Mouse (Mus musculus): ENCODE data around the gene Wfdc2. TPM values are rescaled to one million over a fixed set of nuclear protein-coding genes. Genes with fewer than 3 reads are reported as not detected.
A peak's percentile ranks its signal among the peaks of the same experiment; 100 is the strongest.
"Not testable (repeated sequence)": the region's sequence is repeated elsewhere in the genome, so short reads cannot be mapped to it uniquely, and the experiment has no call there.

Gene Wfdc2
- total and polyA plus RNA-seq, 2 experiments from 2014 or later = 0.38 to 1.9 TPM

DNA sequence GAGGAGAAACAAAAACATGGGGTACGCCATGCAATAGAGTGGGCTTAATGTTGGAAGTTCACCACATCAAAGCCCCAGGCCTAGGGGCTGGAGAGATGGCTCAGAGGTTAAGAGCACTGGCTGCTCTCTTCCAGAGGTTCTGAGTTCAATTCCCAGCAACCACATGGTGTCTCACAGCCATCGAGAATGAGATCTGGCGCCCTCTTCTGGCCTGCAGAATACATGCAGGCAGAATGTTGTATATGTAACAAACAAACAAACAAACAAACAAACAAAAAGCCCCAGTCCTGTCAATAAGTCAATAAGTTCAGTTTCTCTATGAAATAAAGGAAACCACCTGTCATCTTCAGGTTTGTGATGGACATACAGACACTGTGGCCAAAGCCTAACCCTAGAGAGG, 38.0 kb downstream of the Wfdc2 start:
- no peak overlapping the region for H3K9ac ChIP-seq (replicated peaks; ENCODE audit: low read length, poor library complexity, severe bottlenecking)
- DNase-seq (ENCODE audit: low spot score) = no peak

DNA sequence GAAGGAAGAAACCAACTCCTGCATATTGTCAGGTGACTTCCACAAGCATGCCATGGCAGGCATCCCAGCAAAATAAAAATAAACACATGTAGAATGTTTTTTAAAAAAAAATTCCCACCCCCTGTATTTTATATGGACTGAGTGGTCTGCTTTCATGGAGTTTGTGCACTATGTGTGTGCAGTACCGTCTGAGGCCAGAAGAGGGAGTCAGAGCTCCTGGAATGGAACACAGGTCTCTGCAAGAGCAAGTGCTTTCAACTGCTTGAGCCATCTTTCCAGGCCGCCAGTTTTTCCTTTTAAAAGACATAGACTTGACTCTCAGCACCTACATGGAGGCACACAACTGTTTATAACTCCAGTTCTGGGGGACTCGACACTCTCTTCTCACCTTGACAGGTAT, 41.3 kb downstream of the Wfdc2 start:
- ATAC-seq (ENCODE audit: low FRiP score) = no peak
- H3K4me3 ChIP-seq (ENCODE audit: low read depth, low read length) = no peak overlapping the region
- H3K9ac ChIP-seq (replicated peaks; ENCODE audit: low read length, poor library complexity, severe bottlenecking) = no peak overlapping the region
- no peaks in the 10 kb centered on the region for H3K9me3 ChIP-seq (ENCODE audit: low read length)
- H3K27me3 ChIP-seq (ENCODE audit: insufficient read depth, low read length) = no peaks in the 10 kb centered on the region
- no peak overlapping the region for H3K27ac ChIP-seq (ENCODE audit: low read depth, low read length)
- no peaks in the 10 kb centered on the region for H3K4me1 ChIP-seq (ENCODE audit: insufficient read depth, low read length)
- WGBS = 92% methylated on average over 3 of the region's 3 CpGs
- no peak for DNase-seq (ENCODE audit: low spot score)
- peak; percentile 11; the same call in 1 of the 2 replicates for TF ChIP-seq CTCF (IDR thresholded peaks at IDR 0.05)
- H3K36me3 ChIP-seq (ENCODE audit: insufficient read depth, low read length) = no peaks in the 10 kb centered on the region
- H3K4me2 ChIP-seq (ENCODE audit: low read depth, low read length, poor library complexity, severe bottlenecking) = no peak overlapping the region

More for the DNA sequence above, 38.0 kb downstream of the Wfdc2 start:
- Histone ChIP-seq H3K27ac (ENCODE audit: low read depth, low read length) (no peak overlapping the region), H3K4me2 (ENCODE audit: low read depth, low read length, poor library complexity, severe bottlenecking) (no peak overlapping the region), H3K27me3 (ENCODE audit: insufficient read depth, low read length) (no peaks in the 10 kb centered on the region), H3K9me3 (ENCODE audit: low read length) (no peaks in the 10 kb centered on the region), H3K4me1 (ENCODE audit: insufficient read depth, low read length) (no peaks in the 10 kb centered on the region), H3K4me3 (ENCODE audit: low read depth, low read length) (no peak overlapping the region), H3K36me3 (ENCODE audit: insufficient read depth, low read length) (no peaks in the 10 kb centered on the region)
- 65% methylated on average over 3 of the region's 3 CpGs for WGBS
- peak; percentile 32; the same call in 1 of the 2 replicates for TF ChIP-seq CTCF (IDR thresholded peaks at IDR 0.05)
- no peak for ATAC-seq (ENCODE audit: low FRiP score)

DNA sequence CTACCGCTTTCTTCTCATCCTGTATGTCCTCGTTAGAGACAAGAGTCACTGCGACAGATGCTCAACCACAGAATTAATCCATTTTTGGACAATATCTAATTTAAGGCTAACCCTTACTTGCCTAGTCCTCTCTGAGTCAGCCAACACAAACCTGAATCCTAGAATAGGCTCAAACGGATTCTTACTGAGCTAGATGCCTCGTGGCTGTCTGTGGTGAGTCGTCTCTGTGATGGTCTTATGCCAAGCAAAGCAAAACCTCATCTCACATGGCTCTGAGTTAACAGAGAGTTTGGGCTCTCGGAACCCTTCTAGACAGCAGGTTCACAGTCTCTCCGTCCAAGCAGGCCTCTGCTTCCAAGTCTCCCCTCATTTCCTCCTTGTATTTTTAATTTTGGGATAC, 42.2 kb downstream of the Wfdc2 start:
- Histone ChIP-seq H3K4me1 (ENCODE audit: insufficient read depth, low read length) (no peaks in the 10 kb centered on the region), H3K9ac (replicated peaks; ENCODE audit: low read length, poor library complexity, severe bottlenecking) (no peak overlapping the region), H3K4me3 (ENCODE audit: low read depth, low read length) (no peak overlapping the region), H3K9me3 (ENCODE audit: low read length) (no peaks in the 10 kb centered on the region), H3K36me3 (ENCODE audit: insufficient read depth, low read length) (no peaks in the 10 kb centered on the region), H3K27me3 (ENCODE audit: insufficient read depth, low read length) (no peaks in the 10 kb centered on the region), H3K4me2 (ENCODE audit: low read depth, low read length, poor library complexity, severe bottlenecking) (no peak overlapping the region), H3K27ac (ENCODE audit: low read depth, low read length) (no peak overlapping the region)
- no peak for ATAC-seq (ENCODE audit: low FRiP score)
- no peak for DNase-seq (ENCODE audit: low spot score)
- WGBS = 97% methylated on average over 8 of the region's 8 CpGs
- no peak for TF ChIP-seq CTCF (IDR thresholded peaks at IDR 0.05)

DNA sequence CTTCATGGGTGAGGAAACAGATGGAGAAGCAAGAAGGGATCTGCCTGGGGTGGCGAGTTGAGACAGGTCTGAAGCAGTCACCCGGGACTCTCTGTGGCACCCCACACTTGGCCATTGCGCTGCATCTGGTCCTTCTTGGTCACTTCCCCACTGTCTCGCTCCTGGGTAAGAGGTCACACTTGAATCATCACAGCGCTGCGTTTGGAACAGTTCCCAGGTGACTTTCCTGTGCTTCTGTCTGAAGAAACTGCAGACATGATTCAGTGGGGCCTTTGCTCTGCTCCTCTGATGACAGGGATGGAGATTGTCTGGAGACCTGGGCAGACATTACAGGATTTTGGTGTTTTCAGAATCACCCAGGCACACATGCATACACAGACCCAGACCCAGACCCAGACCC, 46.6 kb downstream of the Wfdc2 start:
- Histone ChIP-seq H3K27me3 (ENCODE audit: insufficient read depth, low read length) (no peaks in the 10 kb centered on the region), H3K27ac (ENCODE audit: low read depth, low read length) (no peak overlapping the region), H3K9ac (replicated peaks; ENCODE audit: low read length, poor library complexity, severe bottlenecking) (no peak overlapping the region), H3K4me3 (ENCODE audit: low read depth, low read length) (no peak overlapping the region), H3K4me2 (ENCODE audit: low read depth, low read length, poor library complexity, severe bottlenecking) (no peak overlapping the region), H3K9me3 (ENCODE audit: low read length) (no peaks in the 10 kb centered on the region), H3K36me3 (ENCODE audit: insufficient read depth, low read length) (no peaks in the 10 kb centered on the region), H3K4me1 (ENCODE audit: insufficient read depth, low read length) (no peaks in the 10 kb centered on the region)
- no peak for ATAC-seq (ENCODE audit: low FRiP score)
- no peak for TF ChIP-seq CTCF (IDR thresholded peaks at IDR 0.05)
- 78% methylated on average over 6 of the region's 6 CpGs for WGBS
- no peak for DNase-seq (ENCODE audit: low spot score)

DNA sequence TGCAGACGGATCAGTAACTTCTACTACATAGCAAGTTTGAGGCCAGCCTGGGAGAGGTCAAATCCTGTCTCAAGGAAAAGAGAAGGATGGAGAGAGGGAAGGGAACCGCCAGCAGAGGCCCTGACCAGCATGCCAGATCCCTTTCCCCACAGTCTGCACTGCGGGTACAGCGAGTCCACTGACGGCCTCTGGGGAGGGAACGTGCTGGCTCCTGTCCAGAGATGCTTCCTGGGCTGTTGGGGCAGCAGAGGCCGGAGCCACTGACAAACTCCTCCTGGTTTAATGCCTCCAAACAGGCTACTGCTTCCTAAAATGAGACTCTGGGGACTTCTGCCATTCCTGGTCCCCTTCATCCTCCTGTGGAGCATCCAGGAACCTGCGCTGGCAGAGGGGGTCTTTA, 51.3 kb downstream of the Wfdc2 start, which contains the start of the genes Wfdc6b and Wfdc8:
TSS of gene Wfdc6b (plus strand) at position 52 of the 400 bp plus-strand sequence.
TSS of gene Wfdc8 (minus strand) at position 156 of the 400 bp plus-strand sequence.
- not testable (repeated sequence) for ATAC-seq (ENCODE audit: low FRiP score); H3K9ac ChIP-seq (replicated peaks; ENCODE audit: low read length, poor library complexity, severe bottlenecking); H3K4me3 ChIP-seq (ENCODE audit: low read depth, low read length); H3K9me3 ChIP-seq (ENCODE audit: low read length); H3K27ac ChIP-seq (ENCODE audit: low read depth, low read length); H3K4me1 ChIP-seq (ENCODE audit: insufficient read depth, low read length); H3K36me3 ChIP-seq (ENCODE audit: insufficient read depth, low read length); H3K4me2 ChIP-seq (ENCODE audit: low read depth, low read length, poor library complexity, severe bottlenecking); DNase-seq (ENCODE audit: low spot score); H3K27me3 ChIP-seq (ENCODE audit: insufficient read depth, low read length)
- WGBS = 52% methylated on average over 8 of the region's 8 CpGs

DNA sequence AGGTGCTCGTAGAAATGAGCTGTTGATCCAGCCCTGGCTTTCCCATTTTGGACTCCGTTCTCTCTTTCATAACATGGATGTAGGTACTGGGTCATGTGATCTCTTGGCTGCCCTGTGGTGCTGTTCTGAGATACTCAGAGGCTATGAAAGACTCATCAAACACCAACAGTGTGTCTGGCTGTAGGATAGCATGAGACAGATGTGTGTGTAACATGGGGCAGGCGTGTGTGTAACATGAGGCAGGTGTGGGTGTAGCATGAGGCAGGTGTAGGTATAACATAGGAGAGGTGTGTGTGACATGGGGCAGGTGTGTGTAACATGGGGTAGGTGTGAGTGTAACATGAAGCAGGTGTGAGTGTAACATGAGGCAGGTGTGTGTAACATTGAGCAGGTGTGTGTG, 53.2 kb downstream of the Wfdc2 start:
- Histone ChIP-seq H3K36me3 (ENCODE audit: insufficient read depth, low read length) (no peaks in the 10 kb centered on the region), H3K4me2 (ENCODE audit: low read depth, low read length, poor library complexity, severe bottlenecking) (no peak overlapping the region), H3K9me3 (ENCODE audit: low read length) (no peaks in the 10 kb centered on the region), H3K27ac (ENCODE audit: low read depth, low read length) (no peak overlapping the region), H3K4me3 (ENCODE audit: low read depth, low read length) (no peak overlapping the region), H3K4me1 (ENCODE audit: insufficient read depth, low read length) (no peaks in the 10 kb centered on the region), H3K27me3 (ENCODE audit: insufficient read depth, low read length) (no peaks in the 10 kb centered on the region), H3K9ac (replicated peaks; ENCODE audit: low read length, poor library complexity, severe bottlenecking) (no peak overlapping the region)
- TF ChIP-seq CTCF (IDR thresholded peaks at IDR 0.05) = no peak
- 88% methylated on average over 3 of the region's 3 CpGs for WGBS
- no peak for DNase-seq (ENCODE audit: low spot score)
- no peak for ATAC-seq (ENCODE audit: low FRiP score)

Other genes starting within 250 kb of the Wfdc2 start
- gene Svs6, start 245.7 kb upstream of the Wfdc2 start, total RNA-seq (2014; rRNA removed) = not detected in 2 replicates
- gene Svs6, start 245.7 kb upstream of the Wfdc2 start, polyA plus RNA-seq (2015; fragmentation: Nextera tagmentation; extraction: Ambion mirVana) = not detected in 2 replicates
- not detected in 2 replicates for gene Svs5, start 229.7 kb upstream of the Wfdc2 start, total RNA-seq (2014; rRNA removed)
- gene Svs5, start 229.7 kb upstream of the Wfdc2 start, polyA plus RNA-seq (2015; fragmentation: Nextera tagmentation; extraction: Ambion mirVana) = not detected in 2 replicates
- gene Slpi, start 173.3 kb upstream of the Wfdc2 start, total RNA-seq (2014; rRNA removed) = not detected in 2 replicates
- 0.27 and 0.36 TPM in 2 replicates for gene Slpi, start 173.3 kb upstream of the Wfdc2 start, polyA plus RNA-seq (2015; fragmentation: Nextera tagmentation; extraction: Ambion mirVana)
- 0.77 TPM in 1 of 2 replicates, not detected in the other for gene Rbpjl, start 159.3 kb upstream of the Wfdc2 start, total RNA-seq (2014; rRNA removed)
- gene Rbpjl, start 159.3 kb upstream of the Wfdc2 start, polyA plus RNA-seq (2015; fragmentation: Nextera tagmentation; extraction: Ambion mirVana) = 0.04 TPM in 1 of 2 replicates, not detected in the other
- 1.9 and 2.0 TPM in 2 replicates for gene Matn4, start 157.3 kb upstream of the Wfdc2 start, total RNA-seq (2014; rRNA removed)
- gene Matn4, start 157.3 kb upstream of the Wfdc2 start, polyA plus RNA-seq (2015; fragmentation: Nextera tagmentation; extraction: Ambion mirVana) = 1.9 and 2.1 TPM in 2 replicates
- gene Sdc4, start 118.5 kb upstream of the Wfdc2 start, total RNA-seq (2014; rRNA removed) = 13.8 and 20.3 TPM in 2 replicates
- 18.3 and 19.3 TPM in 2 replicates for gene Sdc4, start 118.5 kb upstream of the Wfdc2 start, polyA plus RNA-seq (2015; fragmentation: Nextera tagmentation; extraction: Ambion mirVana)
- 194 and 206 TPM in 2 replicates for gene Sys1, start 105.4 kb upstream of the Wfdc2 start, total RNA-seq (2014; rRNA removed)
- gene Sys1, start 105.4 kb upstream of the Wfdc2 start, polyA plus RNA-seq (2015; fragmentation: Nextera tagmentation; extraction: Ambion mirVana) = 103 and 108 TPM in 2 replicates
- gene Gm20458, start 101.4 kb upstream of the Wfdc2 start, total RNA-seq (2014; rRNA removed) = 4.7 and 15.0 TPM in 2 replicates
- 6.9 and 7.2 TPM in 2 replicates for gene Gm20458, start 101.4 kb upstream of the Wfdc2 start, polyA plus RNA-seq (2015; fragmentation: Nextera tagmentation; extraction: Ambion mirVana)
- gene Trp53tg5, start 88.7 kb upstream of the Wfdc2 start, total RNA-seq (2014; rRNA removed) = not detected in 2 replicates
- not detected in 2 replicates for gene Trp53tg5, start 88.7 kb upstream of the Wfdc2 start, polyA plus RNA-seq (2015; fragmentation: Nextera tagmentation; extraction: Ambion mirVana)
- 21.1 and 26.7 TPM in 2 replicates for gene Dbndd2, start 76.3 kb upstream of the Wfdc2 start, total RNA-seq (2014; rRNA removed)
- 24.8 and 25.4 TPM in 2 replicates for gene Dbndd2, start 76.3 kb upstream of the Wfdc2 start, polyA plus RNA-seq (2015; fragmentation: Nextera tagmentation; extraction: Ambion mirVana)
- gene Pigt, start 64.9 kb upstream of the Wfdc2 start, total RNA-seq (2014; rRNA removed) = 117 and 126 TPM in 2 replicates
- gene Pigt, start 64.9 kb upstream of the Wfdc2 start, polyA plus RNA-seq (2015; fragmentation: Nextera tagmentation; extraction: Ambion mirVana) = 121 and 126 TPM in 2 replicates
- not detected in 2 replicates for gene Spint3, start 11.0 kb downstream of the Wfdc2 start, total RNA-seq (2014; rRNA removed)
- gene Spint3, start 11.0 kb downstream of the Wfdc2 start, polyA plus RNA-seq (2015; fragmentation: Nextera tagmentation; extraction: Ambion mirVana) = not detected in 2 replicates
- not detected in 2 replicates for gene Wfdc6a, start 23.0 kb downstream of the Wfdc2 start, total RNA-seq (2014; rRNA removed)
- not detected in 2 replicates for gene Wfdc6a, start 23.0 kb downstream of the Wfdc2 start, polyA plus RNA-seq (2015; fragmentation: Nextera tagmentation; extraction: Ambion mirVana)
- not detected in 2 replicates for gene Eppin, start 31.2 kb downstream of the Wfdc2 start, total RNA-seq (2014; rRNA removed)
- gene Eppin, start 31.2 kb downstream of the Wfdc2 start, polyA plus RNA-seq (2015; fragmentation: Nextera tagmentation; extraction: Ambion mirVana) = not detected in 2 replicates
- gene Wfdc6b, start 51.1 kb downstream of the Wfdc2 start, total RNA-seq (2014; rRNA removed) = not detected in 2 replicates
- not detected in 2 replicates for gene Wfdc6b, start 51.1 kb downstream of the Wfdc2 start, polyA plus RNA-seq (2015; fragmentation: Nextera tagmentation; extraction: Ambion mirVana)
- gene Wfdc8, start 51.2 kb downstream of the Wfdc2 start, total RNA-seq (2014; rRNA removed) = 0.28 TPM in 1 of 2 replicates, not detected in the other
- not detected in 2 replicates for gene Wfdc8, start 51.2 kb downstream of the Wfdc2 start, polyA plus RNA-seq (2015; fragmentation: Nextera tagmentation; extraction: Ambion mirVana)
- gene Wfdc16, start 76.4 kb downstream of the Wfdc2 start, total RNA-seq (2014; rRNA removed) = not detected in 2 replicates
- gene Wfdc16, start 76.4 kb downstream of the Wfdc2 start, polyA plus RNA-seq (2015; fragmentation: Nextera tagmentation; extraction: Ambion mirVana) = not detected in 2 replicates
- 3.5 TPM in 1 of 2 replicates, not detected in the other for gene Wfdc10, start 93.6 kb downstream of the Wfdc2 start, total RNA-seq (2014; rRNA removed)
- gene Wfdc10, start 93.6 kb downstream of the Wfdc2 start, polyA plus RNA-seq (2015; fragmentation: Nextera tagmentation; extraction: Ambion mirVana) = 0.38 and 0.42 TPM in 2 replicates
- not detected in 2 replicates for gene Wfdc9, start 94.2 kb downstream of the Wfdc2 start, total RNA-seq (2014; rRNA removed)
- not detected in 2 replicates for gene Wfdc9, start 94.2 kb downstream of the Wfdc2 start, polyA plus RNA-seq (2015; fragmentation: Nextera tagmentation; extraction: Ambion mirVana)
- not detected in 2 replicates for gene Wfdc11, start 111.7 kb downstream of the Wfdc2 start, total RNA-seq (2014; rRNA removed)
- not detected in 2 replicates for gene Wfdc11, start 111.7 kb downstream of the Wfdc2 start, polyA plus RNA-seq (2015; fragmentation: Nextera tagmentation; extraction: Ambion mirVana)
- not detected in 2 replicates for gene Wfdc13, start 122.7 kb downstream of the Wfdc2 start, total RNA-seq (2014; rRNA removed)
- not detected in 2 replicates for gene Wfdc13, start 122.7 kb downstream of the Wfdc2 start, polyA plus RNA-seq (2015; fragmentation: Nextera tagmentation; extraction: Ambion mirVana)
- gene Spint4, start 136.1 kb downstream of the Wfdc2 start, total RNA-seq (2014; rRNA removed) = not detected in 2 replicates
- not detected in 2 replicates for gene Spint4, start 136.1 kb downstream of the Wfdc2 start, polyA plus RNA-seq (2015; fragmentation: Nextera tagmentation; extraction: Ambion mirVana)
- gene Spint5, start 152.9 kb downstream of the Wfdc2 start, total RNA-seq (2014; rRNA removed) = not detected in 2 replicates
- not detected in 2 replicates for gene Spint5, start 152.9 kb downstream of the Wfdc2 start, polyA plus RNA-seq (2015; fragmentation: Nextera tagmentation; extraction: Ambion mirVana)
- 0.16 and 1.3 TPM in 2 replicates for gene Wfdc3, start 183.5 kb downstream of the Wfdc2 start, total RNA-seq (2014; rRNA removed)
- gene Wfdc3, start 183.5 kb downstream of the Wfdc2 start, polyA plus RNA-seq (2015; fragmentation: Nextera tagmentation; extraction: Ambion mirVana) = 0.60 and 0.97 TPM in 2 replicates
- 18.5 and 24.7 TPM in 2 replicates for gene Dnttip1, start 183.6 kb downstream of the Wfdc2 start, total RNA-seq (2014; rRNA removed)
- gene Dnttip1, start 183.6 kb downstream of the Wfdc2 start, polyA plus RNA-seq (2015; fragmentation: Nextera tagmentation; extraction: Ambion mirVana) = 48.4 and 54.2 TPM in 2 replicates
- 14.6 and 38.5 TPM in 2 replicates for gene Ube2c, start 207.5 kb downstream of the Wfdc2 start, total RNA-seq (2014; rRNA removed)
- gene Ube2c, start 207.5 kb downstream of the Wfdc2 start, polyA plus RNA-seq (2015; fragmentation: Nextera tagmentation; extraction: Ambion mirVana) = 18.1 and 18.4 TPM in 2 replicates
- gene Tnnc2, start 217.6 kb downstream of the Wfdc2 start, total RNA-seq (2014; rRNA removed) = not detected in 2 replicates
- 0.31 and 0.62 TPM in 2 replicates for gene Tnnc2, start 217.6 kb downstream of the Wfdc2 start, polyA plus RNA-seq (2015; fragmentation: Nextera tagmentation; extraction: Ambion mirVana)
- 80.8 and 100 TPM in 2 replicates for gene Snx21, start 223.4 kb downstream of the Wfdc2 start, total RNA-seq (2014; rRNA removed)
- gene Snx21, start 223.4 kb downstream of the Wfdc2 start, polyA plus RNA-seq (2015; fragmentation: Nextera tagmentation; extraction: Ambion mirVana) = 50.8 and 54.1 TPM in 2 replicates
- 24.2 and 25.8 TPM in 2 replicates for gene Acot8, start 242.5 kb downstream of the Wfdc2 start, total RNA-seq (2014; rRNA removed)
- 17.5 and 19.7 TPM in 2 replicates for gene Acot8, start 242.5 kb downstream of the Wfdc2 start, polyA plus RNA-seq (2015; fragmentation: Nextera tagmentation; extraction: Ambion mirVana)
- gene Zswim3, start 242.7 kb downstream of the Wfdc2 start, total RNA-seq (2014; rRNA removed) = 6.4 and 7.7 TPM in 2 replicates
- 5.5 and 7.4 TPM in 2 replicates for gene Zswim3, start 242.7 kb downstream of the Wfdc2 start, polyA plus RNA-seq (2015; fragmentation: Nextera tagmentation; extraction: Ambion mirVana)